Mouse (Mus musculus): ENCODE measurements at regions not wholly inside any gene's neighbourhood (a gene's known extent, or its start where the extent isn't known, plus 50 kb on each side); places are given as distances from the start of the nearest gene placed in this dataset.

DNA sequence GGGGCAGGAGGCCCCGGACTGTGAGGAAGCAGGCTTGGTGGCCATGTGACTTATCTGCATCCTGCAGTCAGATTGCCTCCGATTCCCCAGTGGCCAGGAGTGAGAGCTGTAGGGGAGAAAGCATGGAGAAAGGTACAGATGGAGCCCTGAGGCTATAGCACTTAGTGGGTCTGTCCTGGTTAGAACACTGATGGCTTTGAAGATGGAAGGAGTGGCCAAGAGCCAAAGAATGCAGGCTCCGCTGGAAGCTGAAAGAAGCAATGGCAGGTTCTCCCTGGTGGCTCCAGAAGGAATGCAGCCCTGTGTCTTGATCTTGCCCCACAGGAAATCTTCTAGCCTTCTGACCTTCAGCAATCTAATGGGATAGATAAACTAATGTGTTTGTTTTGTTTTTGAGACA lies 926.3 kb downstream of the 4930447A16Rik start:
- DNase-seq (ENCODE audit: low read depth): no peak

DNA sequence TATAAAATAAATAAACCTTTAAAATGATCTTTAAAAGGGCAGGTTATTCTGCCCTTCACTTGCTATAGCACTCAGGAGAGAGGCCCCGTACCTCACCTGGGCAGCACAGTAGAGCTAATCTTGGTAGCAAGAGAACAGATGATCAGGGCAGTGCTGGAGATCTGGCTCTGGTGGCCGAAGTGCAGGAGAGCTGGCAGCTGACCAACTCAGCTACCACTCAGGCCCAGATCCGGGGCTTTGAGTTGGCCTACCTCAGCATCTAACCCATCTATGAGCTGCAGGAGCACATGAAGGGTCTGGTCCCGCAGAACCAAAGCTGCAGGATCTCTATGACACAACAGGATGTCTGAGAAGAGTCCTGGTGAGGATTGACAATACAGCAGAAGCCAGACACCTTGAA lies 928.0 kb downstream of the 4930447A16Rik start:
- no peak for DNase-seq (ENCODE audit: low read depth)

DNA sequence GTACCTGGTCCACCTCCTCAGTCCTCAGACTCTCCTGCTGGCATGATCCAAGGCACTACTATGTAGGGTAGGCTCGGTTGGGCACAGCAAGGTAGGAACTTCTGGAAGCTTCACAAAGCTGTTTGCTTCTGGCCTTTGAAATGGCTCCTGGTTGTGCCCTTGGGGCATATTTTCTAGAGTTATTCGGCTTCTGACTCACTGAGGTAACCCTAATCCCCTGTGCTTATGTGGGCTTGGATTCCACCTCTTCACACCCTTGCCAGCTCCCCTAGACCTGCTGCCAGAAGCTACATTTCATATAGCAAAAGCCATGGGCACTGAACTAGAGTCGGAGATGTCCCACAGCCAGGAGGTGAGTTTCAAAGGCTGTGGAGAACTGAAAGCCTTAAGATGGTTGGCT lies 933.7 kb downstream of the 4930447A16Rik start:
- no peak for DNase-seq (ENCODE audit: low read depth)

DNA sequence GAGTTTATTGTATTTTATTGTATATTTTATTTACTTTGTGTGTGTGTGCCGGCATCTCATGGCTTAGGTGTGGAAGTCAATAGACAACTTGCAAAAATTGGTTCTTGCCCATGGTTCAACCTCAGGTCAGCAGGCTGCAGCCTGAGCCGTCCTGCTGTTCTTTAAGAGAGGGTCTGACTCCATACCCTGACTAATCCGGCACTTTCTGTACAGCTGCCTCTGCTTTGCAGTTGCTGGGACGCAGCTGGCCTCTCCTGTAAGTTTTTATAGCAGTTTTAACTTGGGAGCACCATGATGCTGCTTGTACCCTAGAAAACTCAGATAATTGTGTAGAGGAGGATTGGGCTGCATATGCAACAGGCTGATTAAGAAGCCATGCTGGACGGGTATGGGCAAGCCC lies 938.2 kb downstream of the 4930447A16Rik start:
- no peak for DNase-seq (ENCODE audit: low read depth)

DNA sequence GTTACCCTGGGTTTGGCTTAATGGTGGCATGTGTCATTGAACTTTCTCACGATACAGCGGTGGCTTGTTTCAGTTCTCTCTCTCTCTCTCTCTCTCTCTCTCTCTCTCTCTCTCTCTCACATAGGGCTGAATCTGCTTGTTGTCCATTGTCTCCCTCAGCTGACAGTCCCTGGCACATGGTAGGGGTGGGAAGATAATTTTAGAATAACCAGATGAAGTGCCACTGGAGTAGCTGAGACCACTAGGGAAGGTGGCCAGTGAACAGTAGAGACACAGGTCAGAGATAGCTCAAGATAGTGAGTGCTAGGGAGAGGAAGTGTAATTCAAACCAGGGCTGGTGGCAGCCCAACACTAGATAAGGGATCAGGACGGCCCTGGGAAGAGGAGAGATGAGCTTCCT lies 938.7 kb downstream of the 4930447A16Rik start:
- no peak for DNase-seq (ENCODE audit: low read depth)

DNA sequence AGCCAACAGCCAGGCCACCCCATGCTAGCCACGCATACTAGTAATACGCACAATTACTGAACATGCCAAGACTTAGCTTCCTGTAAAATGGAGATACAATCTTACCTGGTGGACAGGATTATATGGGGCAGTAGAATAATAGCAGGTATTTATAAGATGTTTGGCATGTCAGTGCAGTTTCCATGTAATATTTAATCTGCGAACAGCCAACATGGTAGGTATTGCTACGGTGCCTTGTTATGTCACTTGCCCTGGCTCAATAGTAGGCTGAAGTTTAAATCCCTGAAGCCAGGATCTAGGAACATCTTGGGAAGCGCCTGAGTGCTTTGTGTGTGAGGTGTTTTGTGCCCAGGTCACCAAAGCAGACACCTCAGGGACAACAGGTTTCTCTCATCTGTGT lies 942.3 kb downstream of the 4930447A16Rik start:
- DNase-seq (ENCODE audit: low read depth): no peak

DNA sequence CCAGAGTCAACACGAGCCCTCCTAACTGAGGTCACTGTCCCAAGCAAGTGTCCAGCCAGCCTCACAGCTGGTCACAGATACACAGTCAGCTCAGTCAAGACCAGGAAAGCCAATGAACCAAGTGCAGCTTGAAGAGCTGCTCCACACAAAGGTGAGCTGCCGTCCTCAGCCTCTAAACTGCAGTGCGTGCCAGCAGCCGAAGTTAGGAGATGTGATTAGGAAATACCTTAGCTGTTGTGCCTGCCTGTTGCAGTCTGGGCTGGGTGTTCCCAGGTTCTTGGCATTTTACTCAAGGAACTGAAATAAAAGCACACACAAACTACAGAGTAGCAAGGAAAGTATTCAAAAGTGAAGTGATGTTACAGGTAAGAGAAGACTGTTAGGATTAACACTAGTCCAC lies 942.9 kb downstream of the 4930447A16Rik start:
- no peak for DNase-seq (ENCODE audit: low read depth)

DNA sequence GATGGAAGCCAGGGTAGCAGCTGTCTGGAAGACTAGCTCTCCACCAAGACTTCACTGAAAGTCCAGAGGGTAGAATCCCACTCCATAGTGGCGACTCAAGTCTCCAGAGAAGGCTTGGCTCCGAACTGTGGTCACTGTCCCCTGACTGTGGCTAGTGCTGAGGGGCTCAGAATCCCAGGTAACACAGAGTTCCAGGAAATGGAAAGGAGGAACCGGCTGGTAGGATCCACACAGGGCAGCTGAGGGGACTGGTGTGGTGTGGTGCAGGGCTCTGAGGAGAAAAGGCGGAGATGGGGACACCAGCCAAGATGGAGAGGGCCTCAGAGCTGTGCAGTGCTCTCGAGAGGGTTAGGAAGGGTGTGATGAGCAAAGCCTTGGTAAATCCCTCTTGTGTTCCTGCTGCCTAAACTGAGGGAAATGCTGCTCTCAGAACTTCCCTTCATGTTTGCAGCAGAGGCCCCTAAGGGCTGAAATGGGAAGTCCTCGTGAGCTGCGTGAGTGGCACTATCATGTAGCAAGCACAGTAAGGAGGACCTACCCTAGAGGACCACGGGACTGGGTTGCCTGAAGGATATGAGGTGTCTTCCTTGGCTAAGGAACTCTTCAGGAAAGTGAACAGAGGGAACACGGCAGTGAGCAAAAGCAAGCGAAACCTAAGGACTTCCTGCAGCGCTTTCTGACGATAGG lies 946.2 kb downstream of the 4930447A16Rik start:
- DNase-seq (ENCODE audit: low read depth): no peak

DNA sequence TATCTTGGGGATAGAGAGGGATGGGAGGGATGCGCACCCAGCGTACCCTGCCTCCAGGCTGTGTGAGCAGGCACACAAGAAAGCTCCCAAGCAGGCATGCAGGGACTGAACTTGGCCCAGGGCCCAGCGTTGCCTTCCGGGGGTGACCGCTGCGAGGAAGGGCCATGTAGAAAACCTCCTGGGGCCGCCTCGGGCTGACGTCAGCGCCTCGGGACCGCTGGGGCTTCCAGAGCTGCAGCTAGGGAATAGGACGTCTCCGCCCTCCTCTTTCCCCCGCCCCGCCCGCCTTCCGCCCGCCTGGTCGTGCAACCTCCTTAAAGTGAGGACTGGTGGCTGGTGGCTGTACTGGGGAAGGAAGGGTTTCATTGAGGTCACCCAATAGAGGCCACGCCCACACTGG lies 948.4 kb downstream of the 4930447A16Rik start:
- no peak for DNase-seq (ENCODE audit: low read depth)

DNA sequence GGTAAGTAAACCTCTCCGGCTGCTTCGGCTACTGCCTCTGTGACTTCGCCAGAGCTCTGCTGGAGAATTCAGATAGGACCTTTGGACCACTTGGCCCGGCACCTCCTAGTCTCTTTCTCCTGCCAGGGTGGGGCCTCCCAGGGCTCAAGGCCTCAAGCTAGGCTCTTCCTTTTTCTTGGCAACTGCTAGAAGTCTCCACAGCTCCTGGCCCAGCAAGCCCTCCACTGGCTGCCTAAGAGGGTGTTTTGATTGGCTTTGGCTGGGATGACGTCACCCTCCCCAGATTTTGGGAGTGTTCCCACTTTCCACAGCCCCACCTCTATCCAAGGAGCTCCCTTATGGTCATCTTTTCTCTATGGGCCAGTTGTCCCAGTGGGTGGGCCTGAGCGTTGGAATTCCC lies 949.4 kb downstream of the 4930447A16Rik start:
- peak; percentile 95 for DNase-seq (ENCODE audit: low read depth)

DNA sequence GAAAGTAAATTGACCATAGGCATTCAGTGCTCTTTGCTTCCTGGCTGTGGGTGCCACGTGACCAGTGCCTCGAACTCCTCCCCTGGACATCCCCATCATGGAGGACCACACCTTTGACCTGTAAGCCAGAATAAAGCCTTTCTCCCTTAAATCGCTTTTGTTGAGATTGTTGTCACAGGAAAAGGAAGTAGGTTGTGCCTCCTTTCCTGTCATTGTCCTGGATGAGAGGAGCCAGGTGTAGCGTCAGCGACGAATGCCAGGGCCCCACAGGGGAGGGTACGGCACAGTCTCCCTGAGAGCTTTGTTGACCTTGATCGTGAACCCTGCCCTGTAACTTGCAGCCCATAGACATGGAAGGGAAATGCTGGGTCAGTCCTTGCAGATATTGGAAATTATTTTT lies 952.8 kb downstream of the 4930447A16Rik start:
- no peak for DNase-seq (ENCODE audit: low read depth)

DNA sequence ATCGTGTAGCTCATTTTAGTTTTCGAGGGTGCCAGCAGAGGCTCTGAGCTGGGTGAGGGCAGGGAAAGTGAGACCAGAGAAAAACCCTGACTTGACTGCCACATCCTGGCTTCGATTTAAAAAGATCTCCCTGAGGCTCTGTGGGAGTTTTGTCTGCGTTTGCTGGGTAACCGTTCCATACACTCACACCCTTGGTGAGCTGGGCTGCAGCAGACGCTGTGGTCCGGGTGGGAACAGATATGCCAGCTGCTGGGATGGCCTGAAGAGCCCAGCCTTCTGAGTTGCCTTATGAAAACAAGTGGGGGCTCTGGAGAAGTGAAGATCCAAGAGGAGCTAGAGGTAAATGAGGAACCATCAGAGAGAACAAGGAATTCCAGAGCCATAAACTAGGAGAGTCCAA lies 962.3 kb downstream of the 4930447A16Rik start:
- DNase-seq (ENCODE audit: low read depth): no peak

DNA sequence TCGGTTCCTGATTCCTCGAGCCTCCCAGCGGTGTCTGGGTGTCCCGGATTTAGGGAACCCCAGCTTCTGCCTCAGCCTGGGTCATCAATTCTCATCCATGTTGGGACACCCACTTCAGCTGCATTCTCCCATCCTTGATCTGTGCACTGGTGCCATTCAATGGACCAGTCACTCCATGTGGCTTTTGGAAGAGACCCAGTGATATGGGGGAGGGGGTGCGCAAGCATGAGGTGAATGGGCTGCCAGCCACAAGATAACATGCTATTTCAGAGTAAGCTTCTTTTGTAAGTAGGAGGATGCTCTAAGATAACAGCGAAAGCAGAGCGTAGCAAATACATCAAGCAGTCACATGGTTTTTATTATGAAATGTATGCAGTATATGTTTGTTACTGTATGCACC lies 963.1 kb downstream of the 4930447A16Rik start:
- DNase-seq (ENCODE audit: low read depth): no peak

DNA sequence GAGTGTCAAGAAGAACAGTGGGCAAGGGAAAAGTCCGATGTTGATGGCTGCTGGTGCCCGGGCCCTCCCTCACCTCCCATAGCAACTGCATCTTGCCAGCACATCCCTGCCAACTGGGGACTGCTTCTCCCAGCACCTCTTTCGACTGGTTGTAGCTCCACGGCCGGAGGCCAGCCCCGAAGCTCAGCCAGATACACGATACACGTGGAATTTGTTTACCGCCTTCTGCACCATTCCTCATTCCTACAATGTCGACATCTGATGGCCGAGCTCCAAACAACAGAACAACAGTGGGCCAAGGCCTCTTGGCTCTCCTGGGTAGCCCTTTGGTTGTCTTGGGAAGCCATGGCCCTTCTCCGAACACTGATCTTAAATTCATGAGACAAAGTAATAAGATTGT lies 965.1 kb downstream of the 4930447A16Rik start:
- DNase-seq (ENCODE audit: low read depth): no peak

DNA sequence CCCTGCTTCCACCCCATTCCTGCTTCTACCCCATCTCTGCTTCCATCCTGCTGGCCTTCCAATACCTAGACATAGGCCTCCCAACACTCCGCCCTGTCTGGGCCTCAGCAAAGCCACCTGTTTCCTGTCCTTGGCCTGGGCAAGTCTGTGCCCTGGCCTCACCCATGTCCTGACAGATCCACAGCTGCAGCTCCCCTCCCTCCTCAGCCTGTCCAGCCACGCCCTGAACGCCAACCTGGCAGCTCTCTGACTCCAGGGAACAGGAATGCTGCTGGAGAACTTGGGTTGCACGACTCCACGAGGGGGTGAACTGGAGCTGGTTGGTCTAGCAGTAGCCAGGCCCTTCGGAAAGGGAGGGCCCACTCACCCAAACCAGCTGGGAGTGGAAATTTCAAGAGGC lies 966.1 kb downstream of the 4930447A16Rik start:
- DNase-seq (ENCODE audit: low read depth): peak; percentile 76

DNA sequence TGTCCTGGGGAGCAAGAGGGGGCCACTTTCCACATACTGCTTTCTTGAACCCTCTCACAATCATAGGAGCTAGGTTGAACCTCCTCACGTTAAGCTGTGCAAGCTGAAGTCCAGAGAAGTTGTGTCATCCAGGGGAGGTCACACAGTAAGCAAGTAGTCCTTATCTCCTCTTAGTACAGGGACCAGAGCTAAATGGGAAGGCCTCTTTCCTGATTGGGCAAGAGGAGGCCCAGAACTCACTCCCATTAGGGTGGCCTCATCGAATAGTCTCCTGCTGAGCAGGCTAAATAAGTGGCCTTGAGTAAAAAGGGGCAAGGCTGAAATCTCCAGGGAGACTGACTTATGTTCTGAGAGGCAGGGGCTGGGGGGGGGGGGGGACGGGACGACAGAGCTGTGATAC lies 966.5 kb downstream of the 4930447A16Rik start:
- DNase-seq (ENCODE audit: low read depth): no peak

DNA sequence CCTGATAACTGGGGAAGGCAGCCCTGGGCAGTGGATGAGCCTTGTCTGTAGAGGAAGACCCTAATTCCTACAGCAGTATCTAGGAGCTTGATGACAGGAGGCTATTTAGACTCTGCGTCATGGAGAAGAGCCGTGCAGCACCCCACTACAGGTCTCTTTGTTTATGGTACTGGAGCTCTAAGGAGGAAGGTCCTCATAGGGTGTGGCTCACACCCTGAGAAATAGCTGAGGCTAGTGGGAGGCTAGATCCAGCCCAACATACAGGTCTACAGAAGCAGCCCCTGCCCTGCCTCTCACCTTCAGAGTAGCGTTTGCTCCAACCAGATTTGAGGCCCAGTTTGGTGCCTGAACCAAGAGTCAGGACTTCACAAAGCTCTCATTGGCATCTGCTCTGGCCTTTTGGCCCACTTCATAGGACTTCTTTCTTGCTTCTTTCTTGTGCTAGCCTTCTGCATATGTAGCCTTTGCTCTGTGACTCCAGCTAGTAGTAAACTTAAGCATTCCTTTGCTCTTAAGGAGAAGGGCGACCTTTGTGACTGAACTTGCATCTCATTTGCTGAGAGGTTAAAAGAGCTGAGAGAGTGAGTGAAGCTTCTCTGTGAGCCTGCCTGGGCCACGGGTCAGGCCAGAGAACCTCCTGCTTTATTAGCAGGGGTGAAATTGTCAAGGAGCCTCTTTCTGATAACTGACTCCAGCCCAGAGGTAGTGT lies 967.2 kb downstream of the 4930447A16Rik start:
- no peak for DNase-seq (ENCODE audit: low read depth)

DNA sequence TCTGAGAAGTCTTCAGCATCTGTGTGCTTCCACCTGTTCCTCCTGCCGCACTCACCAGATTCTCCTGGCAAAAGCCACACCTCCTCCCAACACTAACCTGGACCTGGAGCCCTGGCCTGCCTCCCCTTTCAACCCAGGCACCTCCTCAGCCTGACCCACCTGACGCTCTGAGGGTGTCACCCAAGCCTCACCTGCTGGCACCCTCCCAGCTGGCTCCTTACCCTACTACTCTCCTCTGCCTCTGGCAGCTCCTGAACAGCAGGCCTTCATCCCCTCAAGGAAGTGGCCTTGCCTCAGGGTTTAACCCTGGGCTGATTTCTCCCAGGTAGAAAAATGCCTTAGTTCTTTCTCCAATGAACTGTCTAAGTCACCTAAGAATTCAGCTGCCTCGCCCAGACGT lies 973.5 kb downstream of the 4930447A16Rik start:
- DNase-seq (ENCODE audit: low read depth): no peak

DNA sequence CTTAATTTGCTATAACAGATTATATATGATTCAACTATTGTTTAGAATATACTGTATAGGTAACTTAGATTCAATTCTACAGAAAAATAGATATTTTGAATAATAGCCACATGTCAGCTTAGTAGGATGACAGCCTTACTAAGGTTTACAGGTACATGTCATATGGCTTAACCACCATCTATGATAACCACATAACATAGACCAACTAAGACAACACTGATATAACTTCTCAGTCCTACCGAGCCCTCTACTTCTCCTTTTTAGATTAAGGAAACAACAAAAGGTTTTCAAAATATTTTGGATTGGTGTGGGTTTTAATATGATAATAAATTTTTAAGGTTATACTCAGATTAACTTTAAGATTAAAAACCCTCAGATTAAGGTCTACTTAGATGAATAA lies 977.4 kb downstream of the 4930447A16Rik start:
- no peak for DNase-seq (ENCODE audit: low read depth)

DNA sequence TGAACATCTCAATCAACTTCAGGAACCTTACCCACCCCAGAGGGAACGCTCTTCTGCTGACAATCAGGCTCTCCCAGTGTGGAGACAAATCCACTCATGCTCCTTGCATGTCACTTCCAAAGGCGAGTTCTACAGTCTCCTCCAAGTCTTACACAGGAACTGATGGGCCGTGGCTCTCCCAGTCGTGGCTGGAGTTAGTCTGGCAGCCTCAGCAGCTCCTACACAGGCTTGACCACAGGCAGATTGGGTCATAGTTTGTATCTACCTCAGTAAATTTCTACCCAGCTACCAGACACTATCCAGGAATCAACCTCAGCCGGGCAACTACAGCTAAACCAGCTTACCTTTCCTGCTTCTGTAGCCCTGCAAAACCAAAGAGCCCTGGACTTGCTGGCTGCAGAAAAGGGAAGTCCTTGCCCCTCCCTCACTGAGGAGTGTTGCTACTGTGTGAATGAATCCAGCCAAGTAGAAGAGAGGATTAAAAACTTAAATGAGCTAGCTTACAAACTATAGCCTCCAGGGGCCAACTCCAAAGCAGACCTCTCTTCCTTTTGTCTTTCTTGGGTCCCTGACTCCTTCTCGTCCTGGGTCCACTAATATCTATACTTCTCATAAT lies 978.5 kb downstream of the 4930447A16Rik start:
- DNase-seq (ENCODE audit: low read depth): no peak

DNA sequence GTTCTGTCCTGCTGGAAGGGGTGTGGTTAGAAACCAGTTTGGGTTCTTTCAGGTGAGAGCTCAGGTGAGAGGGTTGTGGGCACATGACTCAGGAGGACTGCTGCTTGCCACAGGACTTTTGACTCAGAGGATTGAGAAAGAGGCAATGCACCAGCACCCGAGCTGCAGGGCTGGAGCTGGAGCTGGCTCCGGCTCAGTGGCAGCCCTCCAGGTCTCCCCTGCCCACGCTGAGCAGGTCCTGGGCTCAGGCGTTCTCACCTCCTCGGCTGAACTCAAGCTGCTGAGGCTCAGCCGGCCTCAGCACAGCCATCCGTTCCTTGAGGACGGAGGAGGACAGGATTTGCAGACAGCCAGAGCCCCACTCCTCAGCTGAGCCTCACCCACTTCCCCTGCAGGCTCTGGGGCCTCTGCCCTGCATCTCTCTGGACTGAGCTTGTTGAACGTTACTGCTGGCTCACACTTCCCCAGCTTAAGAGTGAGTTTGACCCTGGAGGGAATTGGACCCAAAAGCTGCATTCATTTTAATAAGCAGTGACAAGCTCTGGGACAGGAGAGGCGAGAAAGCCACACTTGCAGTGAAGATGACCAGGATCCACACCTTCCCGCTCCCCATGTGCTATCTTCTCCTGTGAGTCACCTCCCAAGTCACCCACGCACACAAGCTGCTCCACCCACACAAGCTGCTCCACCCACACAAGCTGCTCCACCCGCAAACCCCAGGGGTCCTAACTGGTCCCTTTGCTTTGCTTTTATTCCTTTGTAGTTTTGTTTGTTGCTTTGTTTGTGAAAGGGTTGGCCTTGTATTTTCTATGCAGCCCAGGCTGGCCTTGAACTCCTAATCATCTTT lies 981.0 kb downstream of the 4930447A16Rik start:
- no peak for DNase-seq (ENCODE audit: low read depth)

DNA sequence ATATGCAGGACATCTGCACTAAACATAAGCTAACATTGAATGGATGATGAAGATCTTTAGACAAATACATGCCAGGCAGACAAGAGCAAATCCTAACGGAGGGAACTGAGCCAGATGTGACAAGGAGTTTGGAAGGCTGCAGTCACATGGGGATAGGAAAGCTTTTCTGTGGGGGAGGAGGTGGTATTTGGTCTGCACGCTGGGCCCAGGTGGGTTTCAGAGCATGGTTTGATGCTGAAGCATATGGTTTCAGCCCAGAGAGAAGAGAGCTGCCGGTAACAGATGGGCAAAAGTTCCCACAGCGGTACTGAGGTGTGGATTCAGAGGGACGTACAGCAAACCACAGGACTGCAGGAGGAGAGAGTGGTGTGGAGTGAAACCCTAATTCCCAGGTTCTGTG lies 982.1 kb downstream of the 4930447A16Rik start:
- DNase-seq (ENCODE audit: low read depth): no peak

DNA sequence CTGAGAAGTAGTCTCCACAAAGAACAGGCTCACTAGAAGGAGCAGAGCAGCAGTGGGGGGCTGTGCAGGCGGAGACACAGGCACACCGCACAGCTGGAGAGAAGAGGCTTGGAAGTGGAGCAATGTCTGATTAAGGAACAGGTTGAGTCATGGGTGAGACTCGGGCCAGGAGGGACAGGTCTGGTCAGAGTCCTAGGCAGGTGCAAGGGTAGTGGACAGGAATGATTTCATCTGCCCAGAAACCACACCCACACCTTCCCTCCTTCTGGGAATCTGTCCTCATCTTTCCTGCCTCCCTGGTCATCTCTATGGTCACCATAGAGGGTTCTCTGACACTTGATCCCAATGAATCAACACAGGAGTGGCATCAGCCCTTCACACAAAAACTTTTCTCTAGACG lies 983.8 kb downstream of the 4930447A16Rik start:
- DNase-seq (ENCODE audit: low read depth): no peak

Measured in fibroblast of lung, adult 2 months (primary cell).